Mouse (Mus musculus): ENCODE measurements around the gene Hoxa6. TPM values are rescaled to one million over a fixed set of nuclear protein-coding genes. Genes with fewer than 3 reads are reported as not detected.

The Hoxa6 gene
- polyA plus RNA-seq, 1 experiment from 2014 or later, result 3.1 TPM

DNA sequence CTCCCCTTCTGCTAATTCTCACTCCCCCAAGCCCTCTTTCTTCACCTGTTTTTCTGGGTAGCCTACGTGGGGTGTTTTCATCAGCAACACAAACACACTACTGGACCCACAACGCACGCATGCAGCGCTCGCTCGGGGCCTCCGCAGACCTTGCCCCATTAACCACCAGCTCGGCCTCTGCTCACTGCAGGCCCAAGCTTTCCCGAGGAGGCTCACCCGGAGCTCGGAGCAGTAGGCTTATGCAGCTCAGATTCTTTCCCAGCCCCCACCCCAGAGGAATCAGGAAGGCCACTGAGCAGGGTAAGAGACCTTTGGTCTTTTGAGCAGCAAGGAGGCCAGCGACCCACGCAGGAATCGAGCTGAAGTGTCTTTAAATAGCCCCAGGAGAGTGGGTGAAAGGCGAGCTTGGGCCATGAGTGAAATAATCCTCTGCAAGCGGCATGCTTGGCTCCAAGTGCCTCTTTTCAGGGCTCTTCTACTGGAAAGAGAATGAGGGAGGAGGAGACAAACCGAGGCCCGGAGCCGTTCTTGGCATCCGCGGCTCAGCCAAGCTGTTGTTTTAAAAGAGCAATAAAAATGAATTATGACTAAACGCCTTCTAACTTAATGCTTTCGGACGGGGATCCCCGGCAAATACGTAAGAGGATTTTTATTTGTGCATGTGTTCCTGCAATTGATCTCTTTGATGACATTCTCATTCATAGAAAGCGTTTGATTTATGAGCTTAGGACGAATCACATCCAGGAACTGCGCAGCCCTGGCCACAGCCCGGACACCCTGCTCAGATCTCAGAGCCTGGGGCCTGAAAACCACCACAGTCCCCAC, 47.8 kb downstream of the Hoxa6 start:
- Histone ChIP-seq H3K9me3 (no peaks in the 10 kb centered on the region), H3K27ac (peak overlapping the region; percentile 72), H3K4me2 (peak overlapping the region; percentile 100), H3K9ac (replicated peaks) (peak overlapping the region; percentile 37; the same call in 1 of the 2 replicates), H3K4me1 (replicated peaks) (peaks cover 62% of the 10 kb centered on the region), H3K4me3 (replicated peaks) (peak overlapping the region; percentile 23), H3K36me3 (no peaks in the 10 kb centered on the region), H3K27me3 (peaks cover 81% of the 10 kb centered on the region)
- ATAC-seq (ENCODE audit: insufficient number of reproducible peaks, insufficient read depth, low FRiP score, low TSS enrichment, low read depth), result peak; percentile 42; the same call in 1 of the 2 replicates
- WGBS, result under 1% methylated on average over 30 of the region's 30 CpGs

DNA sequence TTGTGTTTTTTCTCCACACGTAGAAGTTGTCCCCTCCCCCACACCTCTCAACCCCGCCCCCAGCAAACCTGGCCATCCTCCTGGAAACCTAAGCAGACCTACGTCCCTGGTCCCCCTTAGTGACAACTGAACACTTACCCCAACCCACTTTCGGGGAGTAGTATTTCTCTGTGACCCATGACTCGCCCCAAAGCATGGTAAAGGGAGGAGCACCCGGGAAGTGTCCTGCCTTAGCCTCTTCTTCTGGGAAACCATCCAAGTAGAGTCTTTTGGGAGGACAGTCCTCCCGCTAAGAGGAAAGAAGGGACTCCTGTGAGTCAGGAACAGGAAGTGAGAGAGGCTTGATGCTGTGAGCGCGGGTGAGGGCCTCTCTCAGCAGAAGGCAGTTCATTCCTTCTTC, 48.5 kb downstream of the Hoxa6 start:
- H3K9me3 ChIP-seq, result no peaks in the 10 kb centered on the region
- no peaks in the 10 kb centered on the region for H3K36me3 ChIP-seq
- H3K9ac ChIP-seq (replicated peaks), result no peak overlapping the region
- H3K27ac ChIP-seq, result peak overlapping the region; percentile 72
- 4% methylated on average over 9 of the region's 9 CpGs for WGBS
- peak overlapping the region; percentile 23; the same call in 1 of the 2 replicates for H3K4me3 ChIP-seq (replicated peaks)
- peaks cover 54% of the 10 kb centered on the region for H3K4me1 ChIP-seq (replicated peaks)
- no peak for ATAC-seq (ENCODE audit: insufficient number of reproducible peaks, insufficient read depth, low FRiP score, low TSS enrichment, low read depth)
- H3K27me3 ChIP-seq, result peaks cover 81% of the 10 kb centered on the region
- H3K4me2 ChIP-seq, result peak overlapping the region; percentile 100

DNA sequence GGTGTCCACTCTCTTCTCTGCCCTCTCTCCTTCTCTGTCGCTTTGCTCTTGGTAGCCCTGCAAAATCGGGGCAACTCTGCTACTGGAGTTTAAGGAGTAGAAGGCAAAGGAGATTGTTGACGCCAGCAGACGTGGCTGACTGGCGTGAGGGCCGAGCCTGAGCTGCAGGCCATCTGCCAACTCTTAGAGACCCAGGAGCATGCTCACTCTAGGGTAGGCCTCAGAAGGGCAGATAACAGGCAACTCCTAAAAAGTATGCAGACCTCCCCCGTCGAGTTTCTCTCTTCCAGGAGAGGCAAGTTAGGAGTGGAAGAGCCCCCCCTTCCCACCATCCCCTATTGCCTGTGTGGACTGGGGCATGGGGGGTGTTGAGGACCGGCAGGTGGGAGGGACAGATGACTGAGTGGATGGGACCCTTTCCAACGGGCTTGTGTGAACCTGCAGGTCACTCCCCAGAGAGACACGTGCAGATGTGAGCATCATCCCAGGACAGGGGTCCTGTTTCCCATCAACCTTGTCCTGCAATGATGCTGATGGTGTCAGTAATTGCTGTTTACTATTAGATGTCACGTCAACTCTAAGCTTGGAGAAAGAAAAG, 49.3 kb downstream of the Hoxa6 start:
- peaks cover 83% of the 10 kb centered on the region for H3K27me3 ChIP-seq
- 5% methylated on average over 12 of the region's 12 CpGs for WGBS
- peaks cover 47% of the 10 kb centered on the region for H3K4me1 ChIP-seq (replicated peaks)
- peak overlapping the region; percentile 100 for H3K4me2 ChIP-seq
- peak overlapping the region; percentile 71 for H3K4me3 ChIP-seq (replicated peaks)
- H3K9ac ChIP-seq (replicated peaks), result peak overlapping the region; percentile 64
- 0 out of 2 replicates have a peak, but pooled peaks have one; percentile 11 for ATAC-seq (ENCODE audit: insufficient number of reproducible peaks, insufficient read depth, low FRiP score, low TSS enrichment, low read depth)
- no peaks in the 10 kb centered on the region for H3K9me3 ChIP-seq
- peak overlapping the region; percentile 66 for H3K27ac ChIP-seq
- no peaks in the 10 kb centered on the region for H3K36me3 ChIP-seq

DNA sequence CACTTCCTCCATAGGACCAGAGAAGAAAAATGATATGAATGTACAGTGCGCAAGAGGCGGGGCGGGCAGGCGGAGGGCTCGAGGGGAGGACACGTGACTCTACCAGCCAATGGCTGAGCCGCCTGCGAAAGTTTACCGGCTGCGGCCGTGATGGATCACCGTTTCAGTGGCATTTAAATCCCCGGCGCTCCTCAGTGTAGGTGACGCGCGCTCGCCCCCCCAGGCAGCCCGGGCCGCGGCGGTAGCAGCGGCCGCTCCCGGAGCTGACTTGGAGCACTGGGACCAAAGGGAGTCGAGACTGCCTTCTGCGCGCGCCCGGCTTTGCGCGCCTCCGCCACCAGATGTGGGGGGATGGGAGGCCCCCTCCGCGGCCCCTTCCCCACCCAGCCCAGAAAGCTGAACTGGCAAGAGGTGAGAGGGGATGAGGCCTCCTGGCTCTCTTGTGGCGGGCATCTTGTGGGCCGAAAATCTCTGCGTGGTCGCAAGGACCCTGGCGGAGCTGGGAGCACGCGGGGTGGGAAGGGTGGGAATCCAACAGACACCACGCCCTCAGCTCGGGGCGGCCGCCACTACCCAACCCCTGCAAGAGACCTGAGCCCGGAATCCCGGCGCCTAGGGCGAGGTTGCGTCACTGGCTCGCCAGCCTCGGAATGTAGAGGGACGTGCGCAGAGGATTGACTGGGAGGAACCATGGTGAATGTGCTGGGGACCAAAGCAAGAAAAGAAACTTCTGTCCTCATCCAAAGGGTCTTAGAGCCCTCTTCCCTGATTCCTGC, 50.1 kb downstream of the Hoxa6 start, which contains the start of gene Hoxa1:
Gene Hoxa1 (minus strand): TSS at position 42 of the 776 bp plus-strand sequence.
- peak; percentile 71 for ATAC-seq (ENCODE audit: insufficient number of reproducible peaks, insufficient read depth, low FRiP score, low TSS enrichment, low read depth)
- Histone ChIP-seq H3K4me2 (peak within 1 kb of the TSS; percentile 100), H3K27ac (peak within 1 kb of the TSS; percentile 66)

DNA sequence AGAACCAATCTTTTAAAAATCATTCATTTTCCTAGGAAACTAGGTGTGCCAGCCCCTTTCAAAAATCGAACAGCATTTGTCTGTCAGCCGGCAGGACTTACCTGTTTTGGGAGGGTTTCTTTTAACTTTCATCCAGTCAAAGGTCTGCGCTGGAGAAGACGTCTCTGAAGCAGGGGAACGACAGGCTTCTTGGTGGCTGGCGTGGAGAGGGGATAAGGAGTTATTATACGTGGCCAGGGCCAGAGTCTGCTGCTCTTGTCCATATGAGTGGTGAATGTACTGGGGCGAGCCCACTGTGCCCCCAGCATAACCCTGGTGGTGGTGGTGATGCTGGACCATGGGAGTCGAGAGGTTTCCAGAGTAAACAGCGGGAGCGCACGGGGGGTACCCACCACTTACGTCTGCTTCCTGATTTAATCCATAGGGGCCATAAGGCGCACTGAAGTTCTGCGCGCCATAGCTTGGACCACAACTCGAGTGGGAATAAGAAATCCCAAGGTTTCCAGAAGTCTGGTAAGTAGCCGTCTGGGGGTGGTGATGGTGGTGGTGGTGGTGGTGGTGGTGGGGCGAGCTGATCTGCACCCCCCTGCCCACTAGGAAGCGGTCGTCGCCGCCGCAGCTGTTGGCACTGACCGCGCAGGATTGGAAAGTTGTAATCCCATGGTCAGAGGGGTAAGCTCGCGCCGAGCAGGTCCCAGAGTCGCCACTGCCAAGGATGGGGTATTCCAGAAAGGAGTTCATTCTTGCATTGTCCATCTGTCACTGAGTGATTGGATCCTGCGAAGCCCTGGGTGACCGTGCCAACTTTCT, 50.9 kb downstream of the Hoxa6 start:
- under 1% methylated on average over 32 of the region's 32 CpGs for WGBS
- Histone ChIP-seq H3K27me3 (peaks cover 82% of the 10 kb centered on the region), H3K9me3 (no peaks in the 10 kb centered on the region), H3K27ac (no peak overlapping the region), H3K36me3 (no peaks in the 10 kb centered on the region), H3K9ac (replicated peaks) (no peak overlapping the region), H3K4me1 (replicated peaks) (peaks cover 32% of the 10 kb centered on the region), H3K4me3 (replicated peaks) (peak overlapping the region; percentile 71), H3K4me2 (peak overlapping the region; percentile 100)
- peak; percentile 48 for ATAC-seq (ENCODE audit: insufficient number of reproducible peaks, insufficient read depth, low FRiP score, low TSS enrichment, low read depth)

More for the DNA sequence above, 50.1 kb downstream of the Hoxa6 start, which contains the start of gene Hoxa1:
- H3K9me3 ChIP-seq, result no peaks in the 10 kb centered on the region
- H3K9ac ChIP-seq (replicated peaks), result peak within 1 kb of the TSS; percentile 64
- peak within 1 kb of the TSS; percentile 71 for H3K4me3 ChIP-seq (replicated peaks)
- H3K4me1 ChIP-seq (replicated peaks), result peaks cover 39% of the 10 kb centered on the region
- H3K27me3 ChIP-seq, result peaks cover 82% of the 10 kb centered on the region
- WGBS, result under 1% methylated on average over 55 of the region's 55 CpGs
- no peaks in the 10 kb centered on the region for H3K36me3 ChIP-seq

DNA sequence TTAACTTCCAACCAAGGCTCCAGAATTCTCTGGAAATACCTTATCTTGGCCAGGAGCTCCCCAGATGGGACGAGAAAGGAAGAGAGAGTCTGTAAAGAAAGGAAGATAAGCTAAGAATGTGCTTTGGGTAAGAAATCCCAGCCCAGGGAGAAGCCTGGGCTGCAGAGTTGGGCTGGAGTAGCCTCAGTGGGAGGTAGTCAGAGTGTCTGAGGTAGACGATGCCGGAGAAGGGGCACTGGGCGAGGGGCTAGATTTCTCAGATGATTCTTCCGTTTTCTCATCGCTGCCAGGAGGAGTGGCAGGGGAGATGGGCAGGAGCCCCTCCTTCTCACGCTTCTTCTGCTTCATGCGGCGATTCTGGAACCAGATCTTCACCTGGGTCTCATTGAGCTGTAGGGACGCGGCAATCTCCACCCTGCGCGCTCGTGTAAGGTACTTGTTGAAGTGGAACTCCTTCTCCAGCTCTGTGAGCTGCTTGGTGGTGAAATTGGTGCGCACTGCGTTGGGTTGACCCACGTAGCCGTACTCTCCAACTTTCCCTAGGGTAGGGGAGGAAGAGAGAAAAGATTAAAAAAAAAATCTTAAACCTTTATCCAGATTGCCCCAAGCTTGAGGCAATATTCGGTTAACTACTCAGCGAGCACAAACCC, 51.8 kb downstream of the Hoxa6 start:
- H3K4me3 ChIP-seq (replicated peaks), result peak overlapping the region; percentile 6; the same call in 1 of the 2 replicates

More for the DNA sequence above, 51.8 kb downstream of the Hoxa6 start:
- WGBS, result 2% methylated on average over 20 of the region's 20 CpGs
- H3K36me3 ChIP-seq, result no peaks in the 10 kb centered on the region
- H3K27ac ChIP-seq, result no peak overlapping the region
- 0 out of 2 replicates have a peak overlapping the region, but pooled peaks have one; percentile 17 for H3K4me2 ChIP-seq
- peaks cover 84% of the 10 kb centered on the region for H3K27me3 ChIP-seq
- H3K9me3 ChIP-seq, result no peaks in the 10 kb centered on the region
- H3K4me1 ChIP-seq (replicated peaks), result peaks cover 27% of the 10 kb centered on the region
- H3K9ac ChIP-seq (replicated peaks), result no peak overlapping the region
- no peak for ATAC-seq (ENCODE audit: insufficient number of reproducible peaks, insufficient read depth, low FRiP score, low TSS enrichment, low read depth)

MicroRNAs within 50 kb of the gene (microRNA counts, 519-probe panel; counts per million panel counts)
- microRNA mmu-miR-196b, result 8,534 counts per million, percentile 94 among the panel's probes with 10 or more counts

Small RNAs within 50 kb of the gene (microRNA-seq; reads per million reads assigned to microRNA genes)
- 98,320 reads per million, percentile 100 among the genes with 10 or more reads in this experiment for gene Mir196b

Other genes with a start within 250 kb of the Hoxa6 start
- gene Skap2, start 196.2 kb downstream of the Hoxa6 start, polyA plus RNA-seq (2016; fragmentation: Nextera tagmentation; extraction: Ambion mirVana), result 14.4 and 14.6 TPM in 2 replicates
- 0.58 and 0.70 TPM in 2 replicates for gene Hoxa1, start 50.4 kb downstream of the Hoxa6 start, polyA plus RNA-seq (2016; fragmentation: Nextera tagmentation; extraction: Ambion mirVana)
- 1.8 and 2.0 TPM in 2 replicates for gene Hoxa2, start 43.9 kb downstream of the Hoxa6 start, polyA plus RNA-seq (2016; fragmentation: Nextera tagmentation; extraction: Ambion mirVana)
- 0.91 and 0.98 TPM in 2 replicates for gene 5730596B20Rik, start 31.2 kb downstream of the Hoxa6 start, polyA plus RNA-seq (2016; fragmentation: Nextera tagmentation; extraction: Ambion mirVana)
- gene Hoxa4, start 17.0 kb downstream of the Hoxa6 start, polyA plus RNA-seq (2016; fragmentation: Nextera tagmentation; extraction: Ambion mirVana), result 0.35 and 0.90 TPM in 2 replicates
- gene Hoxa5, start 4.1 kb downstream of the Hoxa6 start, polyA plus RNA-seq (2016; fragmentation: Nextera tagmentation; extraction: Ambion mirVana), result 8.2 and 9.2 TPM in 2 replicates
- gene Hoxa3, start 4.6 kb upstream of the Hoxa6 start, polyA plus RNA-seq (2016; fragmentation: Nextera tagmentation; extraction: Ambion mirVana), result 7.7 and 7.9 TPM in 2 replicates
- gene Gm28308, start 4.6 kb upstream of the Hoxa6 start, polyA plus RNA-seq (2016; fragmentation: Nextera tagmentation; extraction: Ambion mirVana), result 2.1 TPM in 1 of 2 replicates, not detected in the other
- 11.7 and 13.8 TPM in 2 replicates for gene Hoxa7, start 13.1 kb upstream of the Hoxa6 start, polyA plus RNA-seq (2016; fragmentation: Nextera tagmentation; extraction: Ambion mirVana)
- gene Hoxa9, start 22.4 kb upstream of the Hoxa6 start, polyA plus RNA-seq (2016; fragmentation: Nextera tagmentation; extraction: Ambion mirVana), result 74.7 and 77.4 TPM in 2 replicates
- gene Hoxa10, start 32.1 kb upstream of the Hoxa6 start, polyA plus RNA-seq (2016; fragmentation: Nextera tagmentation; extraction: Ambion mirVana), result 272 and 294 TPM in 2 replicates
- 88.2 and 96.8 TPM in 2 replicates for gene Hoxa11, start 37.1 kb upstream of the Hoxa6 start, polyA plus RNA-seq (2016; fragmentation: Nextera tagmentation; extraction: Ambion mirVana)
- 33.1 and 34.1 TPM in 2 replicates for gene Hoxa13, start 52.2 kb upstream of the Hoxa6 start, polyA plus RNA-seq (2016; fragmentation: Nextera tagmentation; extraction: Ambion mirVana)
- gene Evx1, start 104.8 kb upstream of the Hoxa6 start, polyA plus RNA-seq (2016; fragmentation: Nextera tagmentation; extraction: Ambion mirVana), result 4.8 and 5.2 TPM in 2 replicates